Mouse (Mus musculus): ENCODE data around the gene Rcn3.
"Not testable (repeated sequence)": the region's sequence is repeated elsewhere in the genome, so short reads cannot be mapped to it uniquely, and the experiment has no call there.

The Rcn3 gene

GRCm38 (mm10) chr7:45097479-45097878 lies 5.5 kb upstream of the Rcn3 start:
- DNase-seq, result peak; percentile 42 to 57

- not testable (repeated sequence) for DNase-seq
These were observed 3.9 kb upstream of the Rcn3 start for GRCm38 (mm10) chr7:45095965-45096364.

- no peak for DNase-seq
These were observed 3.3 kb upstream of the Rcn3 start for GRCm38 (mm10) chr7:45095367-45095766.

GRCm38 (mm10) chr7:45094121-45094520 lies 2.1 kb upstream of the Rcn3 start:
- no peak for DNase-seq

GRCm38 (mm10) chr7:45093516-45093905 lies 1.5 kb upstream of the Rcn3 start:
- peak in 1 of 2 experiments; percentile 31 for DNase-seq

GRCm38 (mm10) chr7:45092828-45093515 lies 951 bp upstream of the Rcn3 start:
- no peak for DNase-seq

GRCm38 (mm10) chr7:45091001-45091990 lies 725 bp downstream of the Rcn3 start:
- no peak for DNase-seq

- peak in 1 of 2 experiments; percentile 34 for DNase-seq
These were observed 1.6 kb downstream of the Rcn3 start for GRCm38 (mm10) chr7:45090251-45090977.

- no peak for DNase-seq
These were observed 3.4 kb downstream of the Rcn3 start for GRCm38 (mm10) chr7:45088597-45088996.

GRCm38 (mm10) chr7:45086084-45086483 lies 5.9 kb downstream of the Rcn3 start:
- no peak for DNase-seq

GRCm38 (mm10) chr7:45083300-45083890 lies 8.6 kb downstream of the Rcn3 start:
- DNase-seq, result no peak

- DNase-seq, result peak; percentile 51 to 68
These were observed 9.4 kb downstream of the Rcn3 start for GRCm38 (mm10) chr7:45082401-45083299.

- DNase-seq, result no peak
These were observed 11.0 kb downstream of the Rcn3 start for GRCm38 (mm10) chr7:45081016-45081415.

GRCm38 (mm10) chr7:45079856-45080255 lies 12.2 kb downstream of the Rcn3 start:
- peak; percentile 91 to 96 for DNase-seq

- peak; percentile 81 to 90 for DNase-seq
These were observed 13.5 kb downstream of the Rcn3 start for GRCm38 (mm10) chr7:45078513-45078912.

GRCm38 (mm10) chr7:45077829-45078228 lies 14.2 kb downstream of the Rcn3 start:
- DNase-seq, result no peak

GRCm38 (mm10) chr7:45077322-45077721 lies 14.7 kb downstream of the Rcn3 start:
- no peak for DNase-seq

- DNase-seq, result no peak
These were observed 15.5 kb downstream of the Rcn3 start for GRCm38 (mm10) chr7:45076501-45076900.

- DNase-seq, result no peak
These were observed 16.6 kb downstream of the Rcn3 start for GRCm38 (mm10) chr7:45075405-45075804.

GRCm38 (mm10) chr7:45073949-45074348 lies 18.1 kb downstream of the Rcn3 start:
- no peak for DNase-seq

GRCm38 (mm10) chr7:45073171-45073707 lies 18.8 kb downstream of the Rcn3 start:
- no peak for DNase-seq
